Mouse (Mus musculus) hindbrain, embryonic 14.5 days (tissue): ENCODE data around the gene Atg4d. TPM values are rescaled to one million over a fixed set of nuclear protein-coding genes. Genes with fewer than 3 reads are reported as not detected.
"Not testable (repeated sequence)": the region's sequence is repeated elsewhere in the genome, so short reads cannot be mapped to it uniquely, and the experiment has no call there.

ENCODE experiments used
- ATAC-seq: fragments of 200-750 bp; cut with Nextera tagmentation; 2 replicates; pipeline ENCODE4 v1.8.0; 2017; ENCODE audit warnings: moderate number of reproducible peaks, mild to moderate bottlenecking, moderate TSS enrichment, moderate library complexity; ENCODE audit not compliant: low FRiP score
- DNase-seq: peaks from one replicate; pipeline ENCODE4 v3.0.0-alpha.2; 2015; ENCODE audit warnings: low spot score
- H3K27ac ChIP-seq: fragments of 300-500 bp; sonication (generic); 2 replicates; pipeline ENCODE4 v1.5.1; 2014; ENCODE audit warnings: mild to moderate bottlenecking, moderate library complexity
- H3K27me3 ChIP-seq: fragments of 300-500 bp; sonication (generic); 2 replicates; pipeline ENCODE4 v1.6.1; 2014; ENCODE audit warnings: mild to moderate bottlenecking, low read length, mixed read lengths; ENCODE audit not compliant: control insufficient read depth, insufficient read depth
- H3K36me3 ChIP-seq: fragments of 300-500 bp; sonication (generic); replicated peaks from 2 replicates; pipeline ENCODE4 v1.6.1; 2014; ENCODE audit not compliant: control insufficient read depth, insufficient read depth
- H3K4me1 ChIP-seq: fragments of 300-500 bp; sonication (generic); replicated peaks from 2 replicates; pipeline ENCODE4 v1.6.1; 2014; ENCODE audit warnings: antibody characterized with exemption, low read length, mixed read lengths; ENCODE audit not compliant: control insufficient read depth, insufficient read depth
- H3K4me2 ChIP-seq: fragments of 300-500 bp; sonication (generic); replicated peaks from 2 replicates; pipeline ENCODE4 v1.6.1; 2014; ENCODE audit warnings: mild to moderate bottlenecking, moderate library complexity
- H3K4me3 ChIP-seq: fragments of 300-500 bp; sonication (generic); replicated peaks from 2 replicates; pipeline ENCODE4 v1.5.1; 2014; ENCODE audit warnings: mild to moderate bottlenecking, low read length
- H3K9ac ChIP-seq: fragments of 300-500 bp; sonication (generic); 2 replicates; pipeline ENCODE4 v1.6.1; 2014
- H3K9me3 ChIP-seq: fragments of 300-500 bp; sonication (generic); 2 replicates; pipeline ENCODE4 v1.6.1; 2016; ENCODE audit warnings: low read length; ENCODE audit not compliant: control insufficient read depth
- WGBS: fragments of 180-500 bp; shearing (Covaris S2); extraction: QIAGEN DNeasy Blood & Tissue Kit; methylation state at CpG from one replicate; pipeline ENCODE4 v1.1.7; 2014; 5-methylcytosine and 5-hydroxymethylcytosine counted together
- polyA plus RNA-seq: library from polyadenylated mRNA; unstranded; fragments of >200 nt; fragmentation: Nextera tagmentation; extraction: Ambion mirVana; gene quantifications from 2 replicates; pipeline ENCODE4 v1.2.1, GENCODE M21; 2014

Atg4d gene
- polyA plus RNA-seq, 1 experiment from 2014 or later = 38.1 TPM

DNA sequence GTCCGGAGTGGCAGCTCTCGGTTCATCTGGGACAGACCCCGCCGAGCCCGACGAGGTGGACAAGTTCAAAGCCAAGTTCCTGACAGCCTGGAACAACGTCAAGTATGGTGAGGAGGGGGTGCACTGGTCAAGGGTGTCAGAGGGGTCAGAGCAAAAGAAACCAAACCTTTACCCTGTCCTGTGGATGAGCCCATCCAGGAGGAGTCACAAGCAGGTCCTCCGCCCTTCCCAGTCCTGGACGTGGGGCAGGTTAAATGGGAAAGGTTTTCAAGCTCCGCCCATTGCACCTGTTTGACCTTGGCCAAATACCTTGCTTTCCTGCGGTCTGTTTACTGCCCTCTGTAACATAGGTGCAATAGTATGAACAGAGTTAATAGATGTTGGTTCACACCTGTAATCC is 518 bp downstream of the Atg4d start:
- no peak for DNase-seq
- Histone ChIP-seq H3K4me2 (peak overlapping the region; percentile 65), H3K27me3 (no peaks in the 10 kb centered on the region), H3K4me1 (peaks cover 16% of the 10 kb centered on the region), H3K4me3 (peak overlapping the region; percentile 76), H3K27ac (0 out of 2 replicates have a peak overlapping the region, but pooled peaks have one; percentile 49), H3K9ac (peak overlapping the region; percentile 87), H3K9me3 (no peaks in the 10 kb centered on the region), H3K36me3 (peaks cover 31% of the 10 kb centered on the region)
- no peak for ATAC-seq
- WGBS = 5% methylated on average over 11 of the region's 11 CpGs

DNA sequence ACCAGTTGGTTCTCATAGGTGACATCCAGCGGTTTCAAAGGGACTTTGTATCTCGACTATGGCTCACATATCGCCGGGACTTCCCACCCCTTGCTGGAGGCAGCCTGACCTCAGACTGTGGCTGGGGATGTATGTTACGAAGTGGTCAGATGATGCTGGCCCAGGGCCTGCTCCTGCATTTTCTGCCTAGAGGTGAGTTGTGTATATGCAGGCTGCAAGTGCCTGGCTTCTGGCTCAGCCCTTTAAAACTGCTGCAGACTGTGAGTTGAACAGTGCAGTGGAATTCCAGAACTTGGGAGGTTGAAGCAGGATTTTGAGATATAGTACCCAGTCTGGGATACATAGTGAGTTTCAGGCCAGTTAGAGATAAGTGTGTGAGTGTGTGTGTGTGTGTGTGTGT is 1.8 kb downstream of the Atg4d start:
- no peak overlapping the region for H3K9ac ChIP-seq

DNA sequence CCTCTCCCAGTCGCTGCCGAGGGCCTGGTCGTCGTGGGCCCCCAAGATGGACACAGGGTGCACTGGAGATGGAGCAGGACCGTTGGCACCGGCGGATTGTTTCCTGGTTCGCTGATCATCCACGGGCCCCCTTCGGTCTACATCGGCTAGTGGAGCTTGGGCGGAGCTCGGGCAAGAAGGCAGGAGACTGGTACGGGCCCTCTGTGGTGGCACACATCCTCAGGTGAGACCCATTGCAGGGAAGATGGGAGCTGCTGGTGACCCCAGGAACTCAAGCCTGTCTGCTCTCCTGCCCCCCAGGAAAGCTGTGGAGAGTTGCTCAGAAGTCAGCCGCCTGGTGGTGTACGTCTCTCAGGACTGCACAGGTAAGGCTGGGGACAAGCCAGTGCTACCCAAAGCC is 3.2 kb downstream of the Atg4d start:
- Histone ChIP-seq H3K27ac (no peak overlapping the region), H3K36me3 (peaks cover 58% of the 10 kb centered on the region), H3K27me3 (no peaks in the 10 kb centered on the region), H3K4me3 (no peak overlapping the region), H3K9me3 (no peaks in the 10 kb centered on the region), H3K4me2 (no peak overlapping the region), H3K9ac (no peak overlapping the region), H3K4me1 (peaks cover 16% of the 10 kb centered on the region)
- DNase-seq (no peak), ATAC-seq (no peak)
- 97% methylated on average over 16 of the region's 16 CpGs for WGBS

More for the DNA sequence above, 1.8 kb downstream of the Atg4d start:
- no peak overlapping the region for H3K27ac ChIP-seq
- no peaks in the 10 kb centered on the region for H3K9me3 ChIP-seq
- H3K4me3 ChIP-seq = no peak overlapping the region
- peaks cover 44% of the 10 kb centered on the region for H3K36me3 ChIP-seq
- 95% methylated on average over 5 of the region's 5 CpGs for WGBS
- ATAC-seq (no peak), DNase-seq (no peak)
- 0 out of 2 replicates have a peak overlapping the region, but pooled peaks have one; percentile 65 for H3K4me2 ChIP-seq
- peaks cover 16% of the 10 kb centered on the region for H3K4me1 ChIP-seq
- H3K27me3 ChIP-seq = no peaks in the 10 kb centered on the region

DNA sequence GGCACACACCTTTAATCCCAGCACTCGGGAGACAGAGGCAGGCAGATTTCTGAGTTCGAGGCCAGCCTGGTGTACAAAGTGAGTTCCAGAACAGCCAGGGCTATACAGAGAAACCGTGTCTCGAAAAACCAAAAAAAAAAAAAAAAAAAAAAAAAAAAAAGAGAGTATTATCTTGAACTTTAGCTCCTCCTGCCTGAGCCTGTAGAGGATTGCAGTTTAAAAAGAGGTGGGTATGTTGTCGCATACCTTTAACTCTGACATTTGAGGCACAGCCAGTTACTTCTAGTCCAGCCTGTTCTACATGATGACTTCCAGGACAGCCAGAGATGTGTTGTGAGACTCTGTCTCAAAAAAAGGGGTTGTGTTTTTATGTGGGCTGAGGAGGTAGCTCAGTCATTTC is 4.5 kb downstream of the Atg4d start:
- not testable (repeated sequence) for H3K4me3 ChIP-seq, H3K4me2 ChIP-seq, ATAC-seq, H3K9me3 ChIP-seq, DNase-seq, H3K27ac ChIP-seq, H3K27me3 ChIP-seq, H3K9ac ChIP-seq
- peaks cover 71% of the 10 kb centered on the region for H3K36me3 ChIP-seq
- 87% methylated on average over 5 of the region's 5 CpGs for WGBS
- H3K4me1 ChIP-seq = peaks cover 15% of the 10 kb centered on the region

DNA sequence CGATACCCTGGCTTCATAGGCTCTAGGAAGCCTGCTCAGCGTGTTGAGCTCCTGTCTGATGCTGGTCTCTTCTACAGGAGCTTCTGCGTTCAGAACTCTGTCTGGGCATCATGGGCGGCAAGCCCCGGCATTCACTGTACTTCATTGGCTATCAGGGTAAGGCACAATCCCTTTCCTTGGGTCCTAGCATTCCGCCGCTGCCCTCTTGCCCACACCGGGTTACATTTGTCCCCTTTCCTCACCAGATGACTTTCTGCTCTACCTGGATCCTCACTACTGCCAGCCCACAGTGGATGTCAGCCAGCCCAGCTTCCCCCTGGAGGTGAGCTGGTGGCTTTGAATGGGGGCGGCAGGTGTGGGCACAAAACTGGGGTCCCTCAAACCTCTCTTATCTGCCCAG is 7.3 kb downstream of the Atg4d start:
- no peak overlapping the region for H3K4me2 ChIP-seq
- no peak overlapping the region for H3K4me3 ChIP-seq
- H3K27ac ChIP-seq = no peak overlapping the region
- no peak overlapping the region for H3K9ac ChIP-seq
- WGBS = 94% methylated on average over 9 of the region's 9 CpGs
- ATAC-seq (no peak), DNase-seq (no peak)
- peaks cover 93% of the 10 kb centered on the region for H3K36me3 ChIP-seq
- H3K4me1 ChIP-seq = no peaks in the 10 kb centered on the region
- H3K9me3 ChIP-seq = no peaks in the 10 kb centered on the region
- no peaks in the 10 kb centered on the region for H3K27me3 ChIP-seq

DNA sequence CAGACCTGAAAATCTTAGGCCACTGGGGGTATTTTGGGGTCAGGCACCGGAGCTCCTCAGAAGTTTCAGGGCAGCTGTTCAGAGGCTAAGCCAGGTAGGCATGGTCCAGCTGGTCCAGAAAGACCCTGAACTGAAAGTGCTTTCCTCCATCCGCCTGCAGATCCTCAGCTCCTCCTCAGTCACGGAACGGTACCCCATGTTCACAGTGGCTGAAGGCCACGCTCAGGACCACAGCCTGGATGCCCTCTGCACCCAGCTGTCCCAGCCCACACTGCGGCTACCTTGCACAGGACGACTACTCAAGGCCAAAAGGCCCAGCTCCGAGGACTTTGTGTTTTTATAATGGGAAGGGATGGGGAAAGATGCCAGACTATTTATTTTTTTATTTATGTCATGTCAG is 8.0 kb downstream of the Atg4d start:
- no peak overlapping the region for H3K27ac ChIP-seq
- H3K27me3 ChIP-seq = no peaks in the 10 kb centered on the region
- WGBS = 88% methylated on average over 8 of the region's 8 CpGs
- peaks cover 93% of the 10 kb centered on the region for H3K36me3 ChIP-seq
- H3K4me1 ChIP-seq = no peaks in the 10 kb centered on the region
- no peak for DNase-seq
- H3K9ac ChIP-seq = no peak overlapping the region
- H3K9me3 ChIP-seq = no peaks in the 10 kb centered on the region
- H3K4me2 ChIP-seq = no peak overlapping the region
- H3K4me3 ChIP-seq = no peak overlapping the region
- no peak for ATAC-seq

DNA sequence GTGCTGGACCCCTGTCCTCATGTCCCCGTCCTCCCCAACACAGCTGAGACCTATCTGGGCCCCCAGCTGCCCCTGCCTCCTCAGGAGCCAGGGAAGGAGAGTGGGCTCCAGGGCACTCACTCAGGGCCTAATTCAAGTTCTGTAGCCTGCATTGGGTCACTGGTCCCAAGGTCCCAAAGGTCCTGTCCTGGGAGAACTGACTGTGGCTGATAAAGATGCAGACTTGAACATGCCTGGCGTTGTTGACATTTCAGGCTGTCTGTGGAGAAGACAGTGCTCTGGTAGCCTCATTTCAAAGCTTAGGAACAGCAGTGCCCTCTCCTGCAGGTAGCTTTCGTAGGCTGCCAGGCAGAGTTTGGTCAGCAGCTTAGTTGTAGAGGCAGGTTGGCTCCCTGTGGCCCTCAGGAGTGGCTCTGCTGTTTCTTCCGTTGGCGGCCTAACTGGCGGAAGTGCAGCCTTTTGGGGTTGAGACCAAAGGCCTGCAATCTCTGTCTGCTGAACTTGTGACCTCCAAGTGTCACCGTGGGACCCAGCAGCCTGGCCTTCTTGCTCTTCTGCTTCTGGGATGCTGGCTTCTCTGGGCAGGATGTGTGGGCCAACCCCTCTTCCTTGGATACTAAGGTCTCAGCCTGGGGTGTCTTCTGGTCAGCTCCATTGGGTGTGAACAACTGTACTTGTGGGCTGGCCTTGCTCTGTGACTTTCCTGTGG is 8.6 kb downstream of the Atg4d start:
- no peak overlapping the region for H3K4me2 ChIP-seq
- no peak overlapping the region for H3K27ac ChIP-seq
- no peaks in the 10 kb centered on the region for H3K27me3 ChIP-seq
- ATAC-seq = no peak
- H3K4me3 ChIP-seq = no peak overlapping the region
- H3K9ac ChIP-seq = no peak overlapping the region
- no peaks in the 10 kb centered on the region for H3K9me3 ChIP-seq
- WGBS = 82% methylated on average over 7 of the region's 7 CpGs
- no peaks in the 10 kb centered on the region for H3K4me1 ChIP-seq
- H3K36me3 ChIP-seq = peaks cover 93% of the 10 kb centered on the region
- no peak for DNase-seq

DNA sequence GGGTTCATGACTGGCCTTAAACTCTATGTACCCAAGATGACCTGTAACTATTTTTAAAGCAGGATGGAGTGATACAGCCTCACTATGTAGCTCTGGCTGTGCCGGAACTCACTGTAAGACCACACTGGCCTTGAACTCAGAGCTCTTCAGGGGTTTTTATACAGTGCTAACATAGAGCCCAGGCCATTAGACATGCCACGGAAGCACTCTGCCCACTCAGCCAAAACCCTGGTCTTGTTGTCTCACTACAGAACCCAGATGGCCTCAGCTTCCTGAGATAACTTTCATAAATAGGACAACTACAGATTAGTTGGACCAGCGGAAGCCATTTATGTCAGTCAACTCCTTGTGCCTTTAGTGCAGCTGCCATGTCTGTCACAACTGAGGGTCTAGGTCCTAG is 9.2 kb downstream of the Atg4d start:
- no peak overlapping the region for H3K9ac ChIP-seq
- H3K4me3 ChIP-seq = no peak overlapping the region
- H3K9me3 ChIP-seq = no peaks in the 10 kb centered on the region
- no peak overlapping the region for H3K4me2 ChIP-seq
- DNase-seq (no peak), ATAC-seq (no peak)
- WGBS = 96% methylated on average over 3 of the region's 3 CpGs
- H3K27me3 ChIP-seq = no peaks in the 10 kb centered on the region
- H3K4me1 ChIP-seq = no peaks in the 10 kb centered on the region
- H3K36me3 ChIP-seq = peaks cover 93% of the 10 kb centered on the region
- no peak overlapping the region for H3K27ac ChIP-seq

DNA sequence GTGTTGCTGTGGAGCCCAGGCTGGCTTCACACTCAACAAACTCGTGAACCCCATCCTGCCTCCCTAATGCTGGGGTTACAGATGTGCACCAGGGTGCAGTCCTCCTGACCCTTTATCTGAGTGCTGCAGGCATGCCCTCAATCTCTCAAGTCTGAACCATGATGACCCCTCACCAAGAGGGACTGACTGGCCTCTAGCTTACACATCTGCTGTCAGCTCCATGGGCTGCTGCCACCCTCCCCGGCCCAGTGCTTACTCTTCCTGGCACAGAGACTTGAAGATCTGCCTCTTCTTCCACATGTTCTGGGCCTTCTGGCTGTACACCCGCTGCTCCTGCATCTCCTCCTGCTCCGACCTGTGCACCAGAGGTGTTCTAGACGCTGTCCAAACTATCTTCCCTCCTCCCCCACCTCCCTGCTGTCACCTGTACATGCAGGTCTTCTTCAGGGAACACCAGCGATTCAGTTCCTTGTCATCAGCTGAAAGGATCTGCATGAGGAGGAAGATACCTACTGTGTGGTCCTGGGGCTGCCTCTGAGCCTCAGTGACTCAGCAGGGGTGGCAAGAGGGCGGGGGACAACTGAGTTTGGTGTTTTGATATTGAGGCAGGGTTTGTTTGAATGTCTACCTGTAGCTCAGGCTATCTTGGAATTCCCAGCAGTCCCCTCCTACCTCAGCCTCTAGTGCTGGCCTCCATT is 10.1 kb downstream of the Atg4d start:
- DNase-seq (no peak), ATAC-seq (no peak)
- H3K27me3 ChIP-seq = no peaks in the 10 kb centered on the region
- H3K4me3 ChIP-seq = no peak overlapping the region
- no peaks in the 10 kb centered on the region for H3K9me3 ChIP-seq
- WGBS = 87% methylated on average over 7 of the region's 7 CpGs
- H3K36me3 ChIP-seq = peaks cover 95% of the 10 kb centered on the region
- no peak overlapping the region for H3K9ac ChIP-seq
- no peak overlapping the region for H3K27ac ChIP-seq
- no peak overlapping the region for H3K4me2 ChIP-seq
- no peaks in the 10 kb centered on the region for H3K4me1 ChIP-seq
